In the genomic region with DNA sequence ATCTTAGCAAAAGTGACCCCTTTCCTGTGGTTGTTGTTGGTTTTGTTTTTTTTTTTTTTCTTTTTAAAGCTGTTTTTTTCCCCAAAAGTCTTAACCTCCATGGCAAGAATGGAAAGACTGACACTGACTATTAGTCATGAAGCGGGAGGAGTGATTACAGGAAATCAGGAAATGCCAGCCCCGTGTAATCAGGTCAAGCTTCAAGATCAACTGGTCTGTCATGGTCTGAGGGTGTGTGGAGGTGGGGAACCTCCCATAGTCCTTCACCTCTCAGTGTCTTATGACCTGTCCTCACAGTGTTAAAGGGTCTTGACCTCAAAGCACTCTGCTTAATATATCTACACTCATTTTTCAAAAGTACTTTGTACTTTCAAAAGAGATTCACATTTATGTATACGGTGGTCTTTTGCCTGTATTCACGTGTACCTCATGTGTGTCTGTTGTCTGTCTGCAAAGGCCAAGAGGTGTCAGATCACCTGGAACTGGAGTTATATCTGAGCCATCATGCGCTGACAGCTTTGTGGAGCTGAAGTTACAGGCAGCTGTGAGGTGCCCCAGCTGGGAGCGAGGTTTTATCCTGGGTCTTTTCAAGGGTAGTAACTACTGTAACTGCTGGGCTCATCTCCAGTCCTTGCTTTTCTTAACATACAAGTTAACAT, we compare ENCODE assay signal across 27 mouse cellular contexts. TPM values are rescaled to one million over a fixed set of nuclear protein-coding genes. Genes with fewer than 3 reads are reported as not detected.
DNase-seq lines count a peak whose midpoint lies in the region; ATAC-seq and TF ChIP-seq lines count a peak whose summit lies in the region.
"Had no signal": no experiment of that assay in that cellular context is flagged by ENCODE, and none has a peak within 500 bp of the region (broad histone marks: within the 10 kb centered on the region; RNA-seq: fewer than 3 reads in every experiment).

No protein-coding gene starts in this region.

- peaks cover 35% of the 10 kb centered on the region for H3K79me2 ChIP-seq in myocyte (ENCODE audit: control insufficient read depth, insufficient read depth)

- H3K36me3 ChIP-seq in heart, embryonic 15.5 days, result peaks cover 87% of the 10 kb centered on the region
- peaks cover 70% of the 10 kb centered on the region for H3K36me3 ChIP-seq in myocyte (ENCODE audit: control insufficient read depth, insufficient read depth)

- no peaks in the 10 kb centered on the region for H3K9me3 ChIP-seq in heart, embryonic 15.5 days (replicated peaks)
- H3K9me3 ChIP-seq: embryonic facial prominence, embryonic 13.5 days; limb, embryonic 13.5 days; lung, embryonic 15.5 days; neural tube, embryonic 12.5 days had no signal

- 57% methylated on average over 6 of the region's 6 CpGs for WGBS in heart, embryonic 15.5 days

- intact Hi-C loops in gastrocnemius, adult 2 months (cut with DNase I), result no loop called here

- peaks cover 21% of the 10 kb centered on the region for H3K4me1 ChIP-seq in heart, embryonic 15.5 days (replicated peaks)
- H3K4me1 ChIP-seq: embryonic facial prominence, embryonic 13.5 days; lung, embryonic 15.5 days; neural tube, embryonic 12.5 days had no signal

- H3K27ac ChIP-seq in gastrocnemius, adult 2 months, result peak overlapping the region; percentile 48
- H3K27ac ChIP-seq in heart, embryonic 15.5 days, result peak overlapping the region; percentile 11; the same call in 1 of the 2 replicates
- H3K27ac ChIP-seq: embryonic facial prominence, embryonic 13.5 days; hindbrain, embryonic 14.5 days; limb, embryonic 13.5 days; lung, embryonic 15.5 days; neural tube, embryonic 12.5 days had no signal

- no peak overlapping the region for H3K4me2 ChIP-seq in heart, embryonic 15.5 days
- H3K4me2 ChIP-seq in myocyte (ENCODE audit: low read depth), result no peak overlapping the region
- H3K4me2 ChIP-seq: embryonic facial prominence, embryonic 13.5 days; hindbrain, embryonic 14.5 days; limb, embryonic 13.5 days; liver, embryonic 11.5 days; lung, embryonic 15.5 days; midbrain, embryonic 11.5 days; neural tube, embryonic 12.5 days had no signal

- no peak for TF ChIP-seq POLR2A in myocyte (IDR thresholded peaks at IDR 0.05; ENCODE audit: insufficient read length, low read depth)

- no peak for DNase-seq in gastrocnemius, adult 2 months
- no peak for DNase-seq in gastrocnemius, postnatal 25 days
- DNase-seq in heart, adult 8-10 months (ENCODE audit: low spot score), result no peak
- peak; percentile 26 for DNase-seq in Muller cell, postnatal 12 days (ENCODE audit: inconsistent ontology term)
- no peak for DNase-seq in layer of hippocampus, adult 18-20 months (ENCODE audit: low spot score in 2 of 2)
- DNase-seq: cerebellum, adult 11-12 months; cerebellum, postnatal 10 days; gastrocnemius, postnatal 10 days; kidney, postnatal 36 days; right cerebral cortex, adult 18-20 months; spleen, adult 18-20 months; thymus, postnatal 14 days had no signal

- TF ChIP-seq CTCF in gastrocnemius, adult 2 months (IDR thresholded peaks at IDR 0.05), result no peak

- no peak overlapping the region for H3K4me3 ChIP-seq in gastrocnemius, adult 2 months
- H3K4me3 ChIP-seq in heart, embryonic 15.5 days, result no peak overlapping the region
- no peak overlapping the region for H3K4me3 ChIP-seq in myocyte
- H3K4me3 ChIP-seq: embryonic facial prominence, embryonic 13.5 days; erythroblast, embryonic 14.5 days; limb, embryonic 13.5 days; lung, embryonic 15.5 days; neural tube, embryonic 12.5 days had no signal

- ATAC-seq in heart, embryonic 15.5 days (replicated peaks; ENCODE audit: insufficient number of reproducible peaks, insufficient read depth, low FRiP score, low read depth), result no peak
- ATAC-seq: forebrain, embryonic 16.5 days; intestine, postnatal 0 days; midbrain, embryonic 16.5 days; Patski had no signal

- no peaks in the 10 kb centered on the region for H3K27me3 ChIP-seq in heart, embryonic 15.5 days
- no peaks in the 10 kb centered on the region for H3K27me3 ChIP-seq in myocyte (ENCODE audit: control insufficient read depth, insufficient read depth, insufficient read length)
- H3K27me3 ChIP-seq: CH12.LX; embryonic facial prominence, embryonic 13.5 days; limb, embryonic 13.5 days; lung, embryonic 15.5 days; neural tube, embryonic 12.5 days; Patski had no signal

- no peak overlapping the region for H3K9ac ChIP-seq in heart, embryonic 15.5 days
- H3K9ac ChIP-seq: embryonic facial prominence, embryonic 13.5 days; hindbrain, embryonic 14.5 days; limb, embryonic 13.5 days; lung, embryonic 15.5 days; neural tube, embryonic 12.5 days had no signal

- no peak overlapping the region for H3ac ChIP-seq in myocyte (ENCODE audit: control insufficient read depth, insufficient read length)

TF ChIP-seq in myocyte, 11 proteins besides CTCF, POLR2A, EP300 and RAD21:
- TF ChIP-seq TCF12 (IDR thresholded peaks at IDR 0.05; ENCODE audit: insufficient read depth, poor library complexity, severe bottlenecking), result no peak
- TF ChIP-seq POLR2AphosphoS2 (IDR thresholded peaks at IDR 0.05; ENCODE audit: insufficient read length, low read depth), result peak; percentile 30
- TF ChIP-seq SRF (IDR thresholded peaks at IDR 0.05; ENCODE audit: control insufficient read depth, insufficient read length, low read depth), result no peak
- no peak for TF ChIP-seq CEBPB (IDR thresholded peaks at IDR 0.05; ENCODE audit: insufficient read depth, poor library complexity, severe bottlenecking)
- no peak for TF ChIP-seq MYOG (IDR thresholded peaks at IDR 0.05; ENCODE audit: control insufficient read depth in 1 of 3, insufficient read depth in 1 of 3, insufficient read length in 2 of 3, low read depth in 2 of 3)
- no peak for TF ChIP-seq REST (IDR thresholded peaks at IDR 0.05; ENCODE audit: insufficient read depth, insufficient read length)
- TF ChIP-seq MAX (IDR thresholded peaks at IDR 0.05; ENCODE audit: low read depth), result no peak
- no peak for TF ChIP-seq TCF3 (IDR thresholded peaks at IDR 0.05; ENCODE audit: insufficient read length, low read depth)

RNA-seq across cellular contexts. Expression of a gene that starts 19.2 kb away (rescaled TPM):
- 100 to 1,000 TPM; 387 to 963 TPM for total RNA-seq in gastrocnemius, adult 2 months (2021)
- 100 to 1,000 TPM; 101 to 561 TPM for total RNA-seq in gastrocnemius, postnatal 25 days (2021)
- polyA plus RNA-seq in heart, embryonic 15.5 days (2015; fragmentation: Nextera tagmentation; extraction: Ambion mirVana), result 288 and 291 TPM in 2 replicates
- over 10,000 TPM; 11,934 to 13,904 (median 12,774) TPM for total RNA-seq in heart, adult 8-10 months (2022)
- 295 TPM for polyA plus RNA-seq in myocyte (2012; fragmentation: generic; extraction: Trizol)
- 100 to 1,000 TPM; 601 to 621 TPM for total RNA-seq in layer of hippocampus, adult 18-20 months (2021)

Comparison
In these comparisons a context has a peak if more than half of its experiments do, and no peak if none do; other contexts are left out.
1. RNA of a gene that starts 19.2 kb away (total RNA-seq): 11,934 to 13,904 TPM in heart, adult 8-10 months; 387 to 963 TPM in gastrocnemius, adult 2 months, 601 to 621 TPM in layer of hippocampus, adult 18-20 months and 101 to 561 TPM in gastrocnemius, postnatal 25 days; every median in the first group is over 10 times any median in the second.